Mouse (Mus musculus) neutrophil, adult 5-6 weeks (primary cell): ENCODE results near the gene Spred2. TPM values are rescaled to one million over a fixed set of nuclear protein-coding genes. Genes with fewer than 3 reads are reported as not detected.
A peak's percentile ranks its signal among the peaks of the same experiment; 100 is the strongest.

Experiments
- ATAC-seq: fragments of 151-379, 151-347 bp; 2 replicates; pipeline ENCODE4 v1.8.0; 2017; ENCODE audit warnings: mild to moderate bottlenecking, moderate TSS enrichment; ENCODE audit not compliant: insufficient number of reproducible peaks, poor library complexity, low FRiP score, severe bottlenecking; ENCODE audit errors: extremely low read depth
- total RNA-seq: library from RNA; stranded (forward); fragments of 200-1000 nt; gene quantifications from 2 replicates; pipeline ENCODE4 v1.2.3, GENCODE M21; 2017

Gene Spred2
- total RNA-seq: 2.6 and 2.8 TPM in 2 replicates

DNA sequence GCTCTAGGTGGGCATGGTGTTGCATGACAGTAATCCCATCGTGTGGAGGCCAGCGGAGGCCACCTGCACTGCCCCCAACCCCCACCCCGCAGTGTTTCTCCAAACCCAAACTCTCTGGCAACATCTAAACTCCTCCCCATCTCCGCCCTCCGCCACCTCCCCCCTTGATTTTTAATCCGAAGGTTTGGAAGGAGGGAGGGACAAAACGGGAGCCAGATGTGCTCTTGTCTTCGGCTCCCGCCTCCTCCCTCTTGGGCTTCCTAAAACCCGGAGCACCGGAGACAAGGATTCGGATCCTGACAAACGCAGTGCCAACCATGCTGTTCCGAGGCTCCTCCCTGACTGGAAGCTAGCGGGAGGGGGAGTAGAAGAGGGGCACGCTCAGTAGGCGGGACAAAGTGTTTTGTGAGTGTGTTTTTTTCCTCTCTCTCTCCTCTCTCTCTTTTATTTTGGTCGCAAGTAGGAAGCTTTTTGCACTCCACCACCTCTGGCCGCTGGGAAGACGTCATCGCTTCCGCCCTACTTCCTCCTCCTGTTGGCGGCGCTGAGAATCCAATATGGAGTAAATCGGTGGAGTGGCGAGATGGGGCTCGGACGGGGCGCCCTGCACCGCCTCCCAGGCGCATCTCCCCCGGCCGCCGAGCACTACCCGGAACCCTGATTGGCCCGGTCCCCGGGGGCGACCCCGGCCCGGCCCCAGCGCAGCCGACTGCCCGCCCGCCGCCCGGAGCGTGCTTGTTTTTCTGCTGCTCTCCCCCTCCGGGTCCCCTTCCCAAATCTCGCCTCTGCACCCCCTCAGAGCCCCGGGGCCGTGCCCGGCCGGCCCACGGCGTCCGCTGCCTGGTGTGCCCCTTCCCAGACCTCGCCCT, at the start of gene Spred2:
Gene Spred2 (plus strand): TSS at position 488 of the 869 bp plus-strand sequence.
- ATAC-seq: peak; percentile 60

DNA sequence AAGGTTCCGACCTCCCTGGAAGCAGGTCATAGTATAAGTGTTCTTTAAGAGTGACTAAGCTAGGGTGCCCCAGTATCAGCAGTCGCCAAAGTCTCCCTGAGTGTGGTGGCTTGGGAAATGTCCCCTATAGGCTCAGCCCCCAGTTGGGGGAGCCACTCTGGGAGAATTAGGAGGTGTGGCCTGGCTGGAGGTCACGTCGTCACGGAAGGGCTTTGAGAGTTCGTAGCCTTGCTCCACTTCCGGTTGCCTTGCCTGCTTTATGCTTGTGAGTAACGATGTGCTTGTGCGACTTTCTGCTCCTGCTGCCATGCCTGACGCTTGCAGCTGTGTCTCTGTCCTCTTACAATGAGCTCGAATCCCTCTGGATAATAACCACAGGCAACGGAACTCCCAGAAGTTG, 48.6 kb upstream of the Spred2 start:
- no peak for ATAC-seq

DNA sequence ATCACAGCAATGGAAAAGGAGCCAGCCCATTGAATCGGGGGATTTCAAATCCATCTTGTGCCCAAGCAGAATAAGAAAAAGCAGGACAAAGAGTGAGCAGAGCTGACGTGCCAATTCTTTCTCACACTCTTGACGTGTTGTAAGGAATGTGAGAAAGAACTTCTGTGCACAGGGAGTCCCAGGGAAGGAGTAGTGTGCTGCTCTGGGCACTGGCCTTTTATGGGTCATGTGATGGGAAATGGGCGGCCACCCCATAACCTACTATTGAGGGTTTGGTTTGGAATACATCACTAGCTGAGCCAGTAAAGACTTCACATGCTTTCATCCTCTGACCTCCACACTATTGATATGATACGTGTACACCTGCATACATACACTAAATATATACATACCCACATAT, 48.2 kb upstream of the Spred2 start:
- no peak for ATAC-seq

DNA sequence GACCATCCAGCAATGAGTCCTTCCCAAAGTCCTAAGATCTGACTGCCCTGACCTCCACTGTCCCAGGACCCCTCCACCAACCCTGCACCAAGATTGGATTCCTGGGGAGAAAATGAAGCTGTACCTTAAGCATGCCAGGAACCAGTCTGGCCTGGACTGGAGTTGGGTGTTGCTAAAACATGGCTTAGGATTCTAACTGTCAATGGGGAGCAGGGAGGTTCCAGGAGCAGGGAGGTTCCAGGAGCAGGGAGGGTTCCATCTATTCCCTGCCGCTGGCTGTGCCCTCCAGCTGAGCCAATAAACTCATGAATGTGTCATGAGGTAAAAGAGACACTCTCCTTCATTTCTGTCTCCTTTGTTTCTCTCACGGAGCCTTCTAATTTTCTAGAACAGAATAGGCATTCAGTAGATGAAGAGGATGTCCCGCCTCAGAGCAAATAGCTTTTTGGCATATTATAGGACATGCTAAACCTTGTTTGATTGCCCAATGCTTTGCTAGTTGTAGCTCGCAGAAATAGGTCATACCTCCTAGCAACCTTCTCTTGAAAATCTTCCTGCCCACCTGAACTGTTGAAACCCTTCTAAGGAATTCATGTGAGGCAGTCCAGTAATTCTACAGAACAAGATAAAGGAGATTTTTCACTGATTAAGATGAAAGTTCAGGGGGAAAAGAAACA, 46.8 kb upstream of the Spred2 start:
- no peak for ATAC-seq

DNA sequence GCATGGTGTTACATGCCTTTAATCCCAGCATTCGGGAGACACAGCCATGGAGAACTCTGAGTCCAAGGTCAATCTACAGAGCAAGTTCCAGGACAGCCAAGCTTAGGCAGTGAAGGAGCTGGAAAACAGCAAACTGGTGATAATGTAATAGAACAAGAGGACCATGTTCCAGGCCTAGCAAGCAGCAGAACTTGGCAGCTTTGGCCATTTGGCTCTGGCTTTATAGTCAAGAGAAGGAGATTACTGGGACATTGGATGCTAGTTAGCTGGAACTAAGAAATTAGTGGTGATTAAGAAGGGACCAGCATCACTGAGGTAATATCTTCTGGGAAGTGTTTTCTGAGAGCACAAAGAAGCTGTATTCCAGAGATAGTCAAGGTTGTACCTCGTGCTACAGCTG, 42.8 kb upstream of the Spred2 start:
- ATAC-seq: no peak

DNA sequence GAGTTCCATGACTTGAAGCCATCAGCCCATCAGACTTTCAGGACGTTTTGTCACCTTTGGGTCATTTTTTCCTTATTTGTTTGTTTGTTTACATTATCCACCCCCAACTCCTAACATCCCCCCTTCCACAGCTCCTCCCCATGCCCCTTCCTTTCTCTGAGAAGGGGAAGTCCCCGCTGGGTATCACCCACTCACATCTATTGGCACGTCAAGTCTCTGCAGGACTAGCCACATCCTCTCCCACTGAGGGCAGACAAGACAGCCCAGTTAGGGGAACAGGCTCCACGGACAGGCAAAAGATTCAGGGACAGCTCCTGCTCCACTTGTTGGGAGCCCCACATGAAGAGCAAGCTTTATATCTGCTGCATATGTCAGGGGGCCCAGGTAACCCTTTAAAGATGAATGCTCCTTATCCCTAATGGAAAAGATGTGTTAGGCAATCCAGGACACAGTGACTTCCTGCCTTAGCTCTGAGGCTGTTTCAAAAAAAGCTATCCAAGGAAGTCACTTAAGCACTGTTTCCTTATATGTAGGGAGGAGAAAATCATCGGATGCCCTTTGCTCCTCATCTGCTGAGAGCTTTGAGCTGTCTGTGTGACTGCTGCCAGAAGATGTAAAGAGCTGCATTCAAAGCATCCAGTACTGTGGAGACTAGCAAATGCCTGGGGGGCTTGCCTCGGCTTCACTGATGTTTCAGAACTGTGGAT, 33.3 kb upstream of the Spred2 start:
- no peak for ATAC-seq

DNA sequence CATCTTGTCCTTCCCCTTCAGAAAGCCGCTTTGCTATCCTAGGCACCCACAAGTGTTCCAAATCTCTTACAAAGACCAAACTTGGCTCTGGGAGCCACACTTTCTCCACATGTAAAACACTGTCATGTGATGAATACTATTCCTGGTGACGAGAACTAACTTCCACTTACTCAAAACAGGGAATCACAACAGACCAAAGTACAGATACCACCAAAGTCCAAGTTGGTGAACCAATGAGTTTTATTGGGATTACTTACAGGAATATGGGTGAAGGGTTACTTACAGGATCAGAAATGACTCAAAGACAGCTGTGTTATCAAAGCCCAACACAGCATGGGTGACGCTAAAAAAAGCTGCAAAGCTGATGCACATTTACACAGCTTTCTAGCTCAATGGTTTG, 30.9 kb upstream of the Spred2 start:
- ATAC-seq: no peak

DNA sequence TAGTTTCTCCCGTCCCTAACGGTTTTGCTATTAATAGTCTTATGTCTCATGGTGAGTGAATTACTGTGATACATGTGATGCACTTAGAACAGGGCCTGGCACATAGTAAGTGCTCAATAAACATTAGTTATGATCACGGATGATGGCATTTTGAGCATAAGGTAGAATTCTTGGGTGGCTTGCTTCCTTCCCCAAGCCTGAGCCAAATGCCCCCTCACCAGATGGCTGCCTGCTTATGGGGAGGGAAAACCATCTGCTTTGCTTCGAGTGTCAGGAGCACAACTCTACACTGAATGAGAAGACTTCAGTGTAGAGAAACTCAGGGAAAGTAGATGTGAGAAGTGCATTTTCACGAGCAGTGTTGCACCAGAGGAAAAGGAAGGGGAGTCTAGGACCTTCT, 24.6 kb upstream of the Spred2 start:
- ATAC-seq: no peak

DNA sequence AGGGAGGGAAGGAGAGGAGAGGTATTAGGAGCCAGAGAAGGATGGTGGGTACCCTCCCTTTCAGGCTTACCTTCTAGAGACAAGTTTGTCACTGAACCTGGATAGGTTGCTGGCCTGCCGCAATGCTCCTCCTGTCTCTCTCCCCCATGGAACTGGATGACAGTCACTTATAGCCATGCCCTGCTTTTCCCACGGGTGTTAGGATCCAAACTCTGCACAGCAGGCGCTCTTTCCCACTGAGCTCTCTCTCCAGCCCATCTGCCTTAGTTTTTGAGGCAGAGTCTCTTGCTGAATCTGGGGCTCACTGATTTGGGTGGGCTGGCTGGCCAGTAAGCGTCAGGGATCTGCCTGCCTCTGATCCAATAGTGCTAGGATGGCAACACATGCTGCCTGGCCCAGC, 23.5 kb upstream of the Spred2 start:
- ATAC-seq: no peak

DNA sequence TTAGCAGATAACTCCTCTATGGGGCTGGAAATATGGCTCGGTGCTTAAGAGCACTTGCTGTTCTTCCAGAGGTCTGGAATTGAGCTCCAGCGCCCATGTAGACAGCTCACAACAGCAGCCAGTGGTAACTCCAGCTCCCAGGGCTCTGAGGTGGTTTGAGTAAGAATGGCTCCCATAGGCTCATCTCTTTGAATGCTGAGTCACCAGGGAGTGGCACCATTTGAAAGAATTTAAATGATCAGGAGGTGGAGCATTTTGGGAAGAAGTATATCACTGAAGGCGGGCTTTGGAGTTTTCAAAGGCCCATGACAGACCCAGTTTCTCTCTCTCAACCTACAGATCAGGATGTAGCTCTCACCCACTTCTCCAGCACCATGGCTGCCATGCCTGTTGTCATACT, 13.0 kb upstream of the Spred2 start:
- no peak for ATAC-seq

DNA sequence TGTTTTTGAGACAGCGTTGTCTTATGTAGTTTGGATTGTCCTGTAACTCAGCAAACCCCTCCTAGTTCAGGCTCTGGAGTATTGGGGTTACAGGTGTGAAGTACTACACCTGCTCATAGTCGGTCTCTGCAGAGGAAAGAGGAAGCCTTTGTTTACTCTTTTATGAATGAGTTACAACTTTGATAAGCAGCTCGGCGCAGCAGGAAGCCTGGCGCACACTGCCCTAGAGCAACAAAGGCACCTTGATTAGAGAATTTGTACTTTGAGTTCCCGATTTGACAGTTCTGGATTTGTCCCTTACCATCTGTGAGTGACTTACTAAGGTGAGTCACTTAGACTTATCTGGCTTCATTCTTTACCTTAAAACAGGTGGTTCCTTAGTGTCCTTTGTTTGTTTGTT, 12.0 kb upstream of the Spred2 start:
- no peak for ATAC-seq

DNA sequence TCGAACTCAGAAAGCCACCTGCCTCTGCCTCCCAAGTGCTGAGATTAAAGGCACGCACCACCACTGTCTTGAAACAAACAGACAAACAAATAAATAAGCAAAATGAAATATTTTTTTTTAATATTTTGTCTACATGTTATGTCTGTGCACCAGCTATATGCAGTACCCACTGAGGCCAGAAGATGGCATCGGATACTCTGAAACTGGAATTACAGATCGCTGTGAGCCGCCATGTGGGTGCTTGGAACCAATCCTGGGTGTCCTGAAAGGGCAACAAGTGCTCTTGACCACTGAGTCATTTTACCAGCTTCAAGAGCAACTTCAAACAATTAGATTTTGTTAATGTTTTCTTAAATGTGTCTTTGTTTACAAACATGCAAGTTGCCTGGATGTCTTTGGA, 11.5 kb upstream of the Spred2 start:
- ATAC-seq: no peak

DNA sequence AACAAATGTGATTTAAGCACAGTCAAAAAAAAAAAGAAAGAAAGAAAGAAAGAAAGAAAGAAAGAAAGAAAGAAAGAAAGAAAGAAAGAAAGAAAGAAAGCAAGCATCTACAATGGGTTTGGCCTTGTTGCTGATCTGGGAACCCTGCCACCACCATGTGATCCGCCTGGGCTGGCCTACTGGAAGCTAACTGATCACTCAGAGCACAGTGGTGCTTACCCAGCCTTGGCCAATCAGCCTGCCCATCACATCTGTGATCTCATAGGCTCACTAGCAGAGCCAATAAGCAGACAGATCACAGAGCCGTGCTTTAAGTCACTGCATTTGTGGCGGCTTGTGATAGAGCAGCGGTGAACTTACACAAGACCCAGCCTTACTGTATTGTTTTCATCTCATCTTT, 10.4 kb upstream of the Spred2 start:
- no peak for ATAC-seq

DNA sequence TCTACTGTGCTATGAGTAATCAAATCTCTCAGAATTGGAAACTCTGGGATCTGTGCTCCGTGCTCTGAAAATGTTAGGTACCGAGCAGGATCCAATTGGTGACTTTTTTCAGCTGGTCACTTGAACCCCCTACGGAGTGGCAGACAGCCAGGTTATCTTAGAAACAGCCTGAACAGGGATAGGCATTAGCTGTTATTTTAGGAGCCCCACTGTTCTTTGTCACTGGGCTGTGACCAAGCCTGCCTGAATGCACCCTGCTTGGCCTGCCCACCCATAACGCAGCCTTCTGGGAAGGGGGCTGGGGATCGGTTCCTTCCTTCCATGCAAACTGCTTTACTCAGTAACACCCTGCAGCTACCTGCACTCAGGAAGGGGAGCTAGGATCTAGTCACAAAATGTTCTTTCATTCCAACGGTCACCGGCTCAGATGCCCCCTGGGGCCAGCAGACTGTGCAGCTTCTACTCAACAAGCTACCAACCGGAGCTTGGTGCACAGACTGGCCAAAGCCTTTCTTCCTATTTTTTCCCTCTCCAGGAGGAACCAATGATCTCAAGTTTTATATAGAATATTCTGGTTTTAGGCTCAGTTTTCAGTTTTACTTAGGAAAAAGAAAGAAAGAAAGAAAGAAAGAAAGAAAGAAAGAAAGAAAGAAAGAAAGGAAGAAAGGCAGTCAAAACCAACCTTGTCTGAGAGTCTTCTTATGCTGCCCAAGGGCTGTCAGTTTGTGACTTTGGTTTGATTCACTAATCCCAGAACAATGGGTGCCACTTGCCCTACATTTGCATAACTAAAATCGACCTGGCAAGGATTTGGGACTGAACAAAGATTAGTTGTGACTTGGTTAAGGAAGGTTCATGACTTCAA, 6.6 kb upstream of the Spred2 start:
- no peak for ATAC-seq

DNA sequence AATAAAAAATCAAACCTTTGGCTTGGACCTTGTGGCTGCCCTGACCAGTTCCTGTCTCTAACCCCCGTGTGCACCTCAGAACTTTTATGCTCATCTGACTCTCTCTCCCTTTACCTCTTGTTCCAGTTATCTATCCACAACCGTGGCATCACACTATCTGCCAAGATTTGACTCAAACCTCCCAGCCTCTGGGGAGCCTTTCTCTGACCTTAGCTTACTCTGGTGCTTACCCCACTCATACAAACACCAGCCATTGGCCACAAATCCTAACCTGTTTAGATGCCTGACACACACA, 6.0 kb upstream of the Spred2 start:
- no peak for ATAC-seq

DNA sequence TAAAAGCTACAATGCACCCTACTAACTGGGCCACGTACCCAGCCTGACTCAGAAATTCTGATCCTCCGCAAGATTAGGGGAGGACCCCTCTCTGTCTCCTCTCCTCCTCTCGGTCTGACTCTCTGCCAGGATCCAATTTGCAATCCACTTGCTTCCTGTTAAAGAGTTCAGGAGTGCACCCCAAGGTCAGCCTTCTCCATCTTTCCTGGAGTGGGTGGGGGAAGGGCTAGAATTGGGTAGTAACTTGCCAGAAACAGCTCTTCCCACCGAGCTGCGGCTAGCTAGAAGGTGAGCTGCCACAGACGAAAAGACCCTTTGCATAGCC, 4.8 kb upstream of the Spred2 start:
- ATAC-seq: no peak

DNA sequence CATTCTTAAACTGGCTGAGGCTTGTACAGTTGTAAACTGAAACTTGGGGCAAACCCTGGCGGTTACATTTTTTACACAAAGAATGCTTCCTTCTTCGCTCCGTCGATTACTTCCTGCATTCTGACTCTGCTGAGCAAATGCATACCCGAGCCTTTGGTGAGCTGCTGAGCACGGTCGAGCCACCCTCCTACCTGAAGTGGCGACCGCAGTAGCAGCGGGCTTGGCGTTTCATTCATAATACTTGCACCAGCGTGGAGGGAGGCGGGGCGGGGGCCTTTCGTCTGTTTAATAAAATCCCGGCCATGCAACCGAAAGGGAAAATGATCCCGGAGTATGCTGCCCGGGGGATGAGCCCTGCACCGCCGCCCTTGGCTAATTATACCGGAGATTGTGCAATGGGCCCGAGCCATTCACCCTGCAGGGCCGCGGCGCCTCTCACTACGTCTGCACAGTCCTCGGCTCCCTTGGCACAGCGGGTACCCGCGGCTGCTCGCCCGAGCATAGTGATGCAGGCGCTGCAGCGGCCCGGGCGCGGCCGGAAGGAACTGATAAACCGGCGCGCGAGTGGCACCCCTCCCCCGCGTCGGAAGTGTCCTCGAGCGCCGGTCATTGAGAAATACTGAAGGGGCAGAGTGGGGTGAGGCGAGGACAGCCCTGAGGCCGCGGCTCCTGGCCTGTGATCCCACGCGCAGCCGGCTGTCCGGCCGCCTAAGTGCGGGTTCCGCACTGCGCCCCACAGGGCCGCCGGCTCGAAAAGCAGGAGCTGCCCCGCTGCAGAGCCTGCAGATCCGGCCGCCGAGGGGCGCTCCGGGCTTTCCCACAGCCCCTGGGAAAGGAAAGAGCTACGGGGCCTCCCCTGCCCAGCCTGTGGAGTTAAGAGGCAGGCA, 4.1 kb upstream of the Spred2 start:
- ATAC-seq: peak; percentile 52

DNA sequence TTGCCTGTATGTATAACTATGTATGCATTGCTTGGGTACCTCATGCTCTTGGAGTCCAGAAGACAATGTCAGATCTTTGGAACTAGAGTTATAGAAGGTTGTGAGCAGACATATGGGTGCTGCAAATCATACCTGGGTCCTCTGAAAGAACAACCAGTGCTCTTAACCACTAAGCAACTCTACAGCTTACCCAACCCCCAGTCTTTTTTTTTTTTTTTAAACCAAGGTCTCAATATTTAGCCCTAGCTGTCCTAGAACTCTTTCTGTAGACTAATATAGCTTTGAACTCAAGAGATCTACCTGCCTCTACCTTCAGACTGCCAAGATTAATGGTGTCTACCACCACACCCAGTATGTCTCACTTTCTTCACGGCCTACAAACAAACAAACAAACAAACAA, 2.5 kb upstream of the Spred2 start:
- ATAC-seq: no peak
